Mouse (Mus musculus) liver, adult 2 months (tissue): ENCODE results near the gene Dcx.

Experiments
- CTCF ChIP-seq: fragments of 200-500 bp; IDR thresholded peaks from 2 replicates; pipeline ENCODE4 v1.5.1; 2011; ENCODE audit warnings: low read depth, low read length, control low read depth
- POLR2A ChIP-seq: fragments of 200-500 bp; IDR thresholded peaks from 2 replicates; pipeline ENCODE4 v1.6.1; 2011; ENCODE audit warnings: low read length, control low read depth; ENCODE audit not compliant: insufficient read depth; ENCODE audit errors: extremely low read depth

DNA sequence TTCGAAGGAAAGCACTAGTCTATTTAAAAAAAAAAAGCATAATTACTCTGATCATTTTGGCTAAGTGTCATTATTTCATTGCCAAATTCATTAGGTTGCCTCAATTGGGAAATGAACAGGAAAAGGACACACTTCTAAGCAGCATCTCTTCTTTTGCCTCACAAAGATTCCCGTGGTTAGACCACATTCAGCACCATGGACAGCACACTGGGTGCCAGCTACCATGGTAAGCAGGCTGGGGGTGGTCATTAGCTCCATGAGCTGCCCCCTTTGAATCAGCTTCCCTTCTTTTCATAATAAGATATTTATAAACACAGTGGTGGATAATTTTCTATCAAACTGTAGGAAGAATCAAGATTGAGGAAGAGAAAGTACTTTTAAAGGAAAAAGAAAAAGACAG is 28.4 kb downstream of the Dcx start:
- no peak for TF ChIP-seq CTCF
- TF ChIP-seq POLR2A, result no peak
